Mouse (Mus musculus) MEL (cell line): ENCODE measurements around the gene Pgap3. TPM values are rescaled to one million over a fixed set of nuclear protein-coding genes. Genes with fewer than 3 reads are reported as not detected.

Source experiments
- DNase-seq: peaks from one replicate; pipeline ENCODE4 v3.0.0; 2011; ENCODE audit warnings: low read depth, low spot score
- H3K27ac ChIP-seq: 2 replicates; pipeline ENCODE4 v1.5.1; 2012; ENCODE audit warnings: low read depth, mild to moderate bottlenecking, control low read depth, low read length, moderate library complexity; ENCODE audit not compliant: control insufficient read depth
- H3K27me3 ChIP-seq, 2 experiments: fragments of 150-350 bp in 1 of 2; sonication (generic) in 1 of 2; 2 replicates each; pipeline ENCODE4 v1.6.1; 2012; ENCODE audit warnings: low read length in 2 of 2, mild to moderate bottlenecking in 2 of 2, improper control_type of control experiment in 1 of 2, moderate library complexity in 1 of 2; ENCODE audit not compliant: insufficient read depth in 2 of 2, control insufficient read depth in 1 of 2
- H3K36me3 ChIP-seq, 2 experiments: 2 replicates each; pipeline ENCODE4 v1.6.1; 2012 to 2014; ENCODE audit warnings: low read length in 2 of 2, improper control_type of control experiment in 1 of 2, inconsistent platforms in 1 of 2, mild to moderate bottlenecking in 1 of 2; ENCODE audit not compliant: insufficient read depth in 2 of 2, control insufficient read depth in 1 of 2
- H3K4me1 ChIP-seq, 2 experiments: fragments of 150-350 bp in 1 of 2; sonication (generic) in 1 of 2; 2 replicates each; pipeline ENCODE4 v1.6.1; 2012; ENCODE audit warnings: low read length in 2 of 2, improper control_type of control experiment in 1 of 2, mild to moderate bottlenecking in 1 of 2; ENCODE audit not compliant: insufficient read depth in 2 of 2, control insufficient read depth in 1 of 2
- H3K4me3 ChIP-seq, 2 experiments: fragments of 150-350 bp in 1 of 2; sonication (generic) in 1 of 2; 2 replicates each; pipeline ENCODE4 v1.5.1; 2012; ENCODE audit warnings: low read depth in 2 of 2, low read length in 2 of 2, mild to moderate bottlenecking in 2 of 2, moderate library complexity in 2 of 2, control low read depth in 1 of 2, improper control_type of control experiment in 1 of 2; ENCODE audit not compliant: control insufficient read depth in 1 of 2, insufficient read depth in 1 of 2
- H3K79me2 ChIP-seq: 2 replicates; pipeline ENCODE4 v1.6.1; 2012; ENCODE audit warnings: mild to moderate bottlenecking, low read length, moderate library complexity; ENCODE audit not compliant: control insufficient read depth, poor library complexity, insufficient read depth
- H3K9ac ChIP-seq: 2 replicates; pipeline ENCODE4 v1.6.1; 2012; ENCODE audit warnings: low read depth, mild to moderate bottlenecking, control low read depth, low read length, moderate library complexity; ENCODE audit not compliant: control insufficient read depth, poor library complexity, severe bottlenecking
- H3K9me3 ChIP-seq: fragments of 150-350 bp; sonication (generic); replicated peaks from 2 replicates; pipeline ENCODE4 v1.6.1; 2012; ENCODE audit warnings: mild to moderate bottlenecking, low read length, improper control_type of control experiment, moderate library complexity; ENCODE audit not compliant: insufficient read depth
- CHD2 ChIP-seq: IDR thresholded peaks from 2 replicates; pipeline ENCODE4 v1.6.1; 2011; ENCODE audit warnings: low read length, improper control_type of control experiment
- ELF1 ChIP-seq: IDR thresholded peaks from 2 replicates; pipeline ENCODE4 v1.6.1; 2014; ENCODE audit warnings: low read depth, mild to moderate bottlenecking, inconsistent platforms, low read length, improper control_type of control experiment, moderate library complexity
- EP300 ChIP-seq, 2 experiments: IDR thresholded peaks; 2 replicates each; pipeline ENCODE4 v1.6.1; 2011; ENCODE audit warnings: improper control_type of control experiment in 2 of 2, low read length in 2 of 2, low read depth in 1 of 2, mild to moderate bottlenecking in 1 of 2
- ETS1 ChIP-seq: IDR thresholded peaks from 2 replicates; pipeline ENCODE4 v1.6.1; 2012; ENCODE audit warnings: low read depth, mild to moderate bottlenecking, inconsistent platforms, low read length, improper control_type of control experiment, moderate library complexity
- GABPA ChIP-seq: IDR thresholded peaks from 2 replicates; pipeline ENCODE4 v1.6.1; 2012; ENCODE audit warnings: low read depth, mild to moderate bottlenecking, inconsistent platforms, low read length, improper control_type of control experiment, moderate library complexity
- HCFC1 ChIP-seq: IDR thresholded peaks from 2 replicates; pipeline ENCODE4 v1.6.1; 2012; ENCODE audit warnings: low read depth, mild to moderate bottlenecking, inconsistent platforms, low read length, improper control_type of control experiment, moderate library complexity
- KAT2A ChIP-seq: conservative IDR thresholded peaks from 2 replicates; pipeline ENCODE4 v1.6.1; 2012; ENCODE audit warnings: low read depth, low read length, improper control_type of control experiment, inconsistent platforms
- MAX ChIP-seq: IDR thresholded peaks from 2 replicates; pipeline ENCODE4 v1.6.1; 2011; ENCODE audit warnings: low read length, improper control_type of control experiment
- MEF2A ChIP-seq: IDR thresholded peaks from 2 replicates; pipeline ENCODE4 v1.6.1; 2014; ENCODE audit warnings: low read depth, mild to moderate bottlenecking, inconsistent platforms, low read length, improper control_type of control experiment; ENCODE audit not compliant: poor library complexity, insufficient replicate concordance, severe bottlenecking; ENCODE audit errors: extremely low read depth
- MYB ChIP-seq: IDR thresholded peaks from 2 replicates; pipeline ENCODE4 v1.6.1; 2011; ENCODE audit warnings: mild to moderate bottlenecking, low read depth, low read length, improper control_type of control experiment
- MYC ChIP-seq: IDR thresholded peaks from 2 replicates; pipeline ENCODE4 v1.6.1; 2011; ENCODE audit warnings: low read depth, mild to moderate bottlenecking, low read length, improper control_type of control experiment, moderate library complexity
- NRF1 ChIP-seq: IDR thresholded peaks from 2 replicates; pipeline ENCODE4 v1.6.1; 2014; ENCODE audit warnings: low read depth, mild to moderate bottlenecking, inconsistent platforms, low read length, improper control_type of control experiment, moderate library complexity; ENCODE audit not compliant: poor library complexity, insufficient read depth, severe bottlenecking
- POLR2A ChIP-seq, 2 experiments: IDR thresholded peaks; 2 replicates each; pipeline ENCODE4 v1.6.1; 2011 to 2012; ENCODE audit warnings: low read length in 2 of 2, mild to moderate bottlenecking in 2 of 2, control low read depth in 1 of 2, improper control_type of control experiment in 1 of 2, low read depth in 1 of 2, moderate library complexity in 1 of 2; ENCODE audit not compliant: control insufficient read depth in 1 of 2, insufficient read depth in 1 of 2, poor library complexity in 1 of 2
- POLR2AphosphoS5 ChIP-seq: IDR thresholded peaks from 2 replicates; pipeline ENCODE4 v1.6.1; 2012; ENCODE audit warnings: low read depth, borderline replicate concordance, mild to moderate bottlenecking, inconsistent platforms, low read length, moderate library complexity, mixed read lengths
- RCOR1 ChIP-seq: IDR thresholded peaks from 2 replicates; pipeline ENCODE4 v1.6.1; 2012; ENCODE audit warnings: low read depth, mild to moderate bottlenecking, inconsistent platforms, low read length, improper control_type of control experiment
- SMC3 ChIP-seq: IDR thresholded peaks from 2 replicates; pipeline ENCODE4 v1.6.1; 2011; ENCODE audit warnings: low read depth, low read length, improper control_type of control experiment
- ZC3H11A ChIP-seq: IDR thresholded peaks from 2 replicates; pipeline ENCODE4 v1.6.1; 2012; ENCODE audit warnings: low read depth, mild to moderate bottlenecking, inconsistent platforms, low read length, improper control_type of control experiment
- ZKSCAN1 ChIP-seq: IDR thresholded peaks from 2 replicates; pipeline ENCODE4 v1.6.1; 2012; ENCODE audit warnings: low read depth, mild to moderate bottlenecking, inconsistent platforms, low read length, improper control_type of control experiment, moderate library complexity
- ZNF384 ChIP-seq: IDR thresholded peaks from 2 replicates; pipeline ENCODE4 v1.6.1; 2012; ENCODE audit warnings: low read depth, mild to moderate bottlenecking, inconsistent platforms, low read length, improper control_type of control experiment
- polyA plus RNA-seq, 2 experiments: library from polyadenylated mRNA; stranded (reverse) in 1 of 2; unstranded in 1 of 2; fragments of >175 nt in 1 of 2; fragments of >200 nt in 1 of 2; gene quantifications; 2 replicates each; pipeline versions ENCODE4 v1.2.1 to v1.2.4; 2012; ENCODE audit warnings: low replicate concordance in 2 of 2, low read depth in 1 of 2; ENCODE audit not compliant: insufficient read length in 2 of 2, insufficient read depth in 1 of 2, missing spikeins in 1 of 2
- total RNA-seq: library from RNA; depleted of rRNA; stranded (reverse); fragments of 300-350 nt; gene quantifications from 2 replicates; pipeline ENCODE4 v1.2.3, GENCODE M21; 2012

Gene Pgap3
- total and polyA plus RNA-seq, 3 experiments, result 7.4 to 8.4 TPM; not detected in 1

- no peaks in the 10 kb centered on the region for H3K4me1 ChIP-seq
- no peaks in the 10 kb centered on the region for H3K9me3 ChIP-seq
- H3K36me3 ChIP-seq, result no peaks in the 10 kb centered on the region
- H3K4me3 ChIP-seq, result no peak overlapping the region
- no peak for DNase-seq
- H3K27me3 ChIP-seq, result peaks cover under 1 to 8% of the 10 kb centered on the region in 2 experiments; a peak in 3 of 4 replicates
- H3K9ac ChIP-seq, result no peak overlapping the region
- TF ChIP-seq RCOR1 (no peak), HCFC1 (peak; percentile 65), POLR2A (IDR thresholded peaks at IDR 0.05; ENCODE audit: control insufficient read depth in 1 of 2, insufficient read depth in 1 of 2, low read depth in 1 of 2, low read length in 2 of 2, poor library complexity in 1 of 2) (no peak), MYB (no peak), ZKSCAN1 (no peak), NRF1 (no peak)
- H3K79me2 ChIP-seq, result no peaks in the 10 kb centered on the region
- H3K27ac ChIP-seq, result no peak overlapping the region
These were observed 31.6 kb upstream of the Pgap3 start for GRCm38 (mm10) chr11:98431743-98432502.

- H3K27ac ChIP-seq, result no peak overlapping the region
- H3K27me3 ChIP-seq, result peaks cover 13 to 16% of the 10 kb centered on the region in 2 experiments
- no peak overlapping the region for H3K4me3 ChIP-seq
These were observed 28.1 kb upstream of the Pgap3 start for GRCm38 (mm10) chr11:98428436-98428835.

GRCm38 (mm10) chr11:98426592-98426991, 26.3 kb upstream of the Pgap3 start:
- H3K27me3 ChIP-seq, result peaks cover 14 to 15% of the 10 kb centered on the region in 2 experiments
- no peak for TF ChIP-seq RCOR1
- H3K36me3 ChIP-seq, result no peaks in the 10 kb centered on the region
- no peak overlapping the region for H3K9ac ChIP-seq
- no peak for DNase-seq
- H3K27ac ChIP-seq, result no peak overlapping the region
- no peaks in the 10 kb centered on the region for H3K79me2 ChIP-seq
- no peak overlapping the region for H3K4me3 ChIP-seq
- no peaks in the 10 kb centered on the region for H3K9me3 ChIP-seq
- no peaks in the 10 kb centered on the region for H3K4me1 ChIP-seq

More at GRCm38 (mm10) chr11:98428436-98428835, 28.1 kb upstream of the Pgap3 start:
- TF ChIP-seq POLR2AphosphoS5 (no peak), ZNF384 (no peak), SMC3 (no peak), MYC (no peak), CHD2 (no peak), ETS1 (no peak), ELF1 (no peak), NRF1 (no peak), MAX (no peak), KAT2A (no peak), RCOR1 (no peak), ZC3H11A (no peak), EP300 (IDR thresholded peaks at IDR 0.05; ENCODE audit: low read depth in 1 of 2, low read length in 2 of 2) (no peak), GABPA (no peak), MEF2A (no peak)
- Histone ChIP-seq H3K4me1 (no peaks in the 10 kb centered on the region), H3K36me3 (no peaks in the 10 kb centered on the region), H3K79me2 (no peaks in the 10 kb centered on the region), H3K9ac (no peak overlapping the region), H3K9me3 (no peaks in the 10 kb centered on the region)
- no peak for DNase-seq
